Mouse (Mus musculus) kidney, adult 10 weeks (tissue): ENCODE measurements around the gene Cdk5. TPM values are rescaled to one million over a fixed set of nuclear protein-coding genes. Genes with fewer than 3 reads are reported as not detected.

Source experiments
- polyA plus RNA-seq: library from polyadenylated mRNA; stranded (reverse); fragments of 350-450 nt; fragmentation: Illumina TruSeq; extraction: RNeasy Lipid Tissue Mini Kit (QIAGEN cat#74804); gene quantifications from one replicate; pipeline ENCODE4 v1.2.3, GENCODE M21; 2014; ENCODE audit warnings: low read depth, low replicate concordance

The Cdk5 gene
- 13.7 TPM for polyA plus RNA-seq

GRCm38 (mm10) chr5:24423129-24424003, at the start of gene Cdk5, which contains the start of gene Slc4a2:
TSS of gene Cdk5 (minus strand) at chr5:24423530.
TSS of gene Slc4a2 (plus strand) at chr5:24423837.

GRCm38 (mm10) chr5:24452030-24452690, 28.8 kb upstream of the Cdk5 start, which contains the start of gene Agap3:
TSS of gene Agap3 (plus strand) at chr5:24452177.

GRCm38 (mm10) chr5:24447624-24448298, 24.4 kb upstream of the Cdk5 start, which contains the start of gene Tmub1:
TSS of gene Tmub1 (minus strand) at chr5:24447854.

GRCm38 (mm10) chr5:24444746-24445427, 21.6 kb upstream of the Cdk5 start, which contains the start of gene Fastk:
TSS of gene Fastk (minus strand) at chr5:24445287.

GRCm38 (mm10) chr5:24413042-24413693, 10.2 kb downstream of the Cdk5 start, which contains the start of gene Asic3:
TSS of gene Asic3 (plus strand) at chr5:24413392.

GRCm38 (mm10) chr5:24393392-24393997, 29.8 kb downstream of the Cdk5 start, which contains the start of gene Abcb8:
TSS of gene Abcb8 (plus strand) at chr5:24393663.

GRCm38 (mm10) chr5:24391864-24392263, 31.5 kb downstream of the Cdk5 start, which contains the start of gene Atg9b:
TSS of gene Atg9b (minus strand) at chr5:24392143.

Other genes starting within 250 kb of the Cdk5 start
- gene Kcnh2, start 71.9 kb downstream of the Cdk5 start, polyA plus RNA-seq = not detected
- 0.20 TPM for gene Nos3, start 58.7 kb downstream of the Cdk5 start, polyA plus RNA-seq
- not detected for gene Atg9b, start 31.4 kb downstream of the Cdk5 start, polyA plus RNA-seq
- gene Abcb8, start 29.9 kb downstream of the Cdk5 start, polyA plus RNA-seq = 2.7 TPM
- not detected for gene Asic3, start 10.1 kb downstream of the Cdk5 start, polyA plus RNA-seq
- gene Slc4a2, start 307 bp upstream of the Cdk5 start, polyA plus RNA-seq = 4.1 TPM
- 3.7 TPM for gene Fastk, start 21.8 kb upstream of the Cdk5 start, polyA plus RNA-seq
- 0.93 TPM for gene Tmub1, start 24.3 kb upstream of the Cdk5 start, polyA plus RNA-seq
- gene Agap3, start 28.6 kb upstream of the Cdk5 start, polyA plus RNA-seq = 1.3 TPM
- gene Gbx1, start 103.7 kb upstream of the Cdk5 start, polyA plus RNA-seq = not detected
- not detected for gene Asb10, start 117.4 kb upstream of the Cdk5 start, polyA plus RNA-seq
- gene 4931409K22Rik, start 133.3 kb upstream of the Cdk5 start, polyA plus RNA-seq = not detected
- gene Abcf2, start 153.9 kb upstream of the Cdk5 start, polyA plus RNA-seq = 11.4 TPM
- gene Chpf2, start 163.2 kb upstream of the Cdk5 start, polyA plus RNA-seq = 0.73 TPM
- gene Smarcd3, start 200.9 kb upstream of the Cdk5 start, polyA plus RNA-seq = 1.7 TPM